Mouse (Mus musculus): ENCODE data around the gene D17Wsu92e.

DNA sequence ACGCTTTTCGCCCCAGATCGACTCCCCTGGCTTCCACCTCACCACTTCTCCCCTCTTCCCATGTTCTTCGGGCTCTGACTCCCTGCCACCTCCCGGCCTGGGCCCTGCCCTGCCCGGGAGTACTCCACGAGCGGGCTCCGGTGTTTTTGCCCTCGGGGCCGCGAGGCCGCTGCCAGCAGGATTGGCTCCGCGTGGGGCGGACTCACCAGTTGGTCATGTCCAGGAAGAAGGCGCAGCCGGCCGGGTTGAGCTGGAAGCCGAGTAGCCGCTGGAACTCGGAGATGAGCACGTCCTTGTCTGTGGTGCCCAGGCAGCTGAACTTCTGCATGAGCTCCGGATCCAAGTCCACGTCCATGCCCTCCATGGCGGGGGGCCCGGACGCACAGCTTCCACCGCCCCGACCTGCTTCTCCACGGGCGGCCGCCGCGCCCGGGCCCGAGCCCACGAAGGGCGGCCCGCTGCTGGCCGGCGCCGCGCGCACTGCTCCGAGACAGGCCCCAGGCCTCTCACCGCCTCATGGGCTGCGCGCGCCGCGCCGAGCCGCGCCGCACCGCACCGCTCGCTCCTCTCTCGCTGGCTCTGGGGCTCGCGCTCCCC lies 379 bp downstream of the D17Wsu92e start:
- TF ChIP-seq TCF12 (IDR thresholded peaks at IDR 0.05; ENCODE audit: low read depth, low read length): no peak
- no peak for TF ChIP-seq EP300 (IDR thresholded peaks at IDR 0.05; ENCODE audit: low read length)
- no peak for TF ChIP-seq POLR2AphosphoS2 (IDR thresholded peaks at IDR 0.05; ENCODE audit: low read depth, low read length)
- TF ChIP-seq ETS1 (conservative IDR thresholded peaks at IDR 0.05; ENCODE audit: low read depth, low read length): no peak
- no peak for TF ChIP-seq POLR2A (IDR thresholded peaks at IDR 0.05; ENCODE audit: low read depth, low read length)
- no peak for TF ChIP-seq MAFK (IDR thresholded peaks at IDR 0.05; ENCODE audit: insufficient replicate concordance, low read length)
- no peak for TF ChIP-seq USF2 (conservative IDR thresholded peaks at IDR 0.05; ENCODE audit: low read depth, low read length)
- no peak for TF ChIP-seq IRF4 (IDR thresholded peaks at IDR 0.05; ENCODE audit: low read depth, low read length)
- TF ChIP-seq CHD2 (IDR thresholded peaks at IDR 0.05; ENCODE audit: low read length): no peak
- TF ChIP-seq CTCF (conservative IDR thresholded peaks at IDR 0.05 in 1 of 2, IDR thresholded peaks at IDR 0.05 in 1 of 2; ENCODE audit: low read depth in 2 of 2, low read length in 2 of 2): no peak
- TF ChIP-seq SMC3 (IDR thresholded peaks at IDR 0.05; ENCODE audit: low read depth, low read length): no peak
- no peak for TF ChIP-seq ZNF384 (IDR thresholded peaks at IDR 0.05; ENCODE audit: low read depth, low read length)
- TF ChIP-seq UBTF (IDR thresholded peaks at IDR 0.05; ENCODE audit: low read depth, low read length): peak; percentile 44; the same call in 1 of the 2 replicates

Measured in CH12.LX (cell line).